14 mouse cellular contexts compared by ENCODE assay signal in the genomic region with DNA sequence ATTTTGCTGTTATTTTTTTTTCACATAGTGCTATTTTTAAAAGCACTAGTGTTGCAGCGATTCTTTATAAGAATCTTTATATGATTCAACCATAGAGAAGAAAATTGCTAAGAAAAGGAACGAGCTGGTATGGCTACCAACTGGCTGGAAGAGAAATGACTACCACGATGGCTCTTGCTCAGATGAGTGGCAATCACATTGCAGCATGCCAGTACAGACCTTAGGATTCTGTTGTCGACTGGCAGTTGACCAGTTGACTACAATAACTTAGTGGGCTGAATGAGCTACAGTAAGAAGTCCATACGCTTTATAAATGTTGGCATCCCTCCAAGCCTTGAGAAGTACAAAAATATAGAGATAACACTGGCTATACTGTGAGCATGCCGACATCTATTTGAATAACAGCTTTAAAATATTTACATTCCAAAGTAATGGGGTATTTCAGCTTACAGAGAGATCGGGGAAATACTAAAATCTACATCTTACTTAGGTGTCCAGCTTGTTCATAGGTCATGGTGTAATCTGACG. TPM values are rescaled to one million over a fixed set of nuclear protein-coding genes. Genes with fewer than 3 reads are reported as not detected.
"Had no signal": no experiment of that assay in that cellular context is flagged by ENCODE, and none has a peak within 500 bp of the region (broad histone marks: within the 10 kb centered on the region; RNA-seq: fewer than 3 reads in every experiment).

No protein-coding gene starts in this region.

- H3K9ac ChIP-seq: limb, embryonic 15.5 days; liver, embryonic 12.5 days; midbrain, embryonic 12.5 days had no signal

- H3K27me3 ChIP-seq: limb, embryonic 15.5 days had no signal

- H3K27ac ChIP-seq: kidney, postnatal 0 days; liver, embryonic 12.5 days; midbrain, embryonic 12.5 days had no signal

- H3K4me2 ChIP-seq: limb, embryonic 15.5 days; liver, embryonic 12.5 days; midbrain, embryonic 12.5 days had no signal

- H3K9me3 ChIP-seq: limb, embryonic 15.5 days; liver, embryonic 12.5 days; midbrain, embryonic 12.5 days had no signal

- H3K4me3 ChIP-seq: limb, embryonic 15.5 days; liver, embryonic 12.5 days; midbrain, embryonic 12.5 days had no signal

- H3K36me3 ChIP-seq: limb, embryonic 15.5 days; liver, embryonic 12.5 days; midbrain, embryonic 12.5 days had no signal

- ATAC-seq: inflammation-experienced regulatory T-cells, adult 6 months; liver, embryonic 12.5 days; midbrain, embryonic 16.5 days had no signal

- DNase-seq: kidney, adult 11 months; kidney, adult 9 months; kidney, postnatal 36 days; lung, postnatal 14 days; thymus, adult 18-20 months; thymus, postnatal 14 days had no signal

RNA-seq across cellular contexts. Expression of a gene that starts 36.3 kb away (rescaled TPM):
- total RNA-seq: megakaryocyte-erythroid progenitor cell, adult 5-6 weeks had no signal
- polyA plus RNA-seq: inflammation-experienced regulatory T-cells, adult 6 months; spleen, adult 2 months had no signal
